Comparison of ENCODE assay signal across 14 mouse cellular contexts in the genomic region with DNA sequence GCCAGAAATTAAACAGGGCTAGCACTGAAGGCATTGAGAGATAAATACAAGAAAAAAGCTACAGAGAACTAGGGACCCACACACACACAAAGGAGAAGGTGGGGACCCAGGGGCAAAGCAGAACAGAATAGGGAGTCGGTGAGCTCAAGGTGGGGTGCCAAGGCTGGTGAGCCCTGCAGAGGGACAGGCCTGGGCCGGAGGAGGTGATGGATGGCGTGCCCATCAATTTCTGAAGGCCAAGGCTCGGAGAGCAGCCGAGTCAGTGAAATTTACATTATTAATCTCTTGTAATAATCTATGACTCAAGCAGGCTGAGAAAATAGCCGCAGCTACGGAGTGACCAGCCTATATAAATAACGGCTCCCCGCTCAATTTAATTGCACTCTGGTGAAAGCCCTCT.
A peak's percentile ranks its signal among the peaks of the same experiment; 100 is the strongest.
DNase-seq lines count a peak whose midpoint lies in the region; ATAC-seq and TF ChIP-seq lines count a peak whose summit lies in the region.
"Had no signal": no experiment of that assay in that cellular context is flagged by ENCODE, and none has a peak within 500 bp of the region (broad histone marks: within the 10 kb centered on the region; RNA-seq: fewer than 3 reads in every experiment).

No protein-coding gene starts in this region.

- TF ChIP-seq POLR2A in kidney, adult 2 months (IDR thresholded peaks at IDR 0.05; ENCODE audit: low read depth, low read length), result no peak

- intact Hi-C loops in left cerebral cortex, adult 2 months (cut with DNase I), result no loop called here

- ATAC-seq in kidney, embryonic 14.5 days (ENCODE audit: low FRiP score, low TSS enrichment), result no peak
- ATAC-seq in embryonic facial prominence, embryonic 14.5 days (ENCODE audit: low read depth), result no peak
- peak; percentile 6; the same call in 1 of the 2 replicates for ATAC-seq in hindbrain, embryonic 13.5 days (ENCODE audit: low FRiP score)
- ATAC-seq in midbrain, embryonic 13.5 days, result 0 out of 2 replicates have a peak, but pooled peaks have one; percentile 34
- ATAC-seq: CD4-positive, CD25-positive, alpha-beta regulatory T cell, adult 4 months; liver, embryonic 12.5 days had no signal

- H3K36me3 ChIP-seq in kidney, embryonic 14.5 days (ENCODE audit: control insufficient read depth, insufficient read depth, low read length), result no peaks in the 10 kb centered on the region
- no peaks in the 10 kb centered on the region for H3K36me3 ChIP-seq in kidney, adult 2 months (ENCODE audit: control insufficient read depth, insufficient read depth, low read length)
- no peaks in the 10 kb centered on the region for H3K36me3 ChIP-seq in embryonic facial prominence, embryonic 14.5 days (ENCODE audit: control insufficient read depth, insufficient read depth, low read length)
- H3K36me3 ChIP-seq in hindbrain, embryonic 13.5 days, result no peaks in the 10 kb centered on the region
- H3K36me3 ChIP-seq in midbrain, embryonic 13.5 days, result no peaks in the 10 kb centered on the region
- H3K36me3 ChIP-seq: heart, embryonic 15.5 days; liver, embryonic 12.5 days had no signal

- peaks cover 15% of the 10 kb centered on the region for H3K4me1 ChIP-seq in kidney, embryonic 14.5 days (ENCODE audit: control insufficient read depth, insufficient read depth, low read length)
- H3K4me1 ChIP-seq in kidney, adult 2 months (ENCODE audit: control insufficient read depth, insufficient read depth, low read length), result no peaks in the 10 kb centered on the region
- H3K4me1 ChIP-seq in embryonic facial prominence, embryonic 14.5 days (ENCODE audit: control insufficient read depth, insufficient read depth, low read length), result no peaks in the 10 kb centered on the region; the same call in 1 of the 2 replicates
- peaks cover 41% of the 10 kb centered on the region for H3K4me1 ChIP-seq in hindbrain, embryonic 13.5 days (replicated peaks)
- H3K4me1 ChIP-seq in midbrain, embryonic 13.5 days (replicated peaks), result peaks cover 45% of the 10 kb centered on the region
- H3K4me1 ChIP-seq: heart, embryonic 15.5 days; liver, embryonic 12.5 days had no signal

- H3K4me2 ChIP-seq in kidney, embryonic 14.5 days (replicated peaks; ENCODE audit: low read depth, low read length), result peak overlapping the region; percentile 24
- H3K4me2 ChIP-seq in embryonic facial prominence, embryonic 14.5 days (ENCODE audit: low read depth, low read length), result peak overlapping the region; percentile 40
- peak overlapping the region; percentile 42 for H3K4me2 ChIP-seq in hindbrain, embryonic 13.5 days
- H3K4me2 ChIP-seq in midbrain, embryonic 13.5 days (replicated peaks), result peak overlapping the region; percentile 44
- H3K4me2 ChIP-seq: heart, embryonic 15.5 days; liver, embryonic 12.5 days had no signal

- H3K9ac ChIP-seq in kidney, embryonic 14.5 days (ENCODE audit: low read depth, low read length), result no peak overlapping the region
- H3K9ac ChIP-seq in embryonic facial prominence, embryonic 14.5 days (ENCODE audit: low read depth, low read length), result no peak overlapping the region
- H3K9ac ChIP-seq in hindbrain, embryonic 13.5 days, result peak overlapping the region; percentile 44
- H3K9ac ChIP-seq in midbrain, embryonic 13.5 days (replicated peaks), result peak overlapping the region; percentile 50
- H3K9ac ChIP-seq: heart, embryonic 15.5 days; liver, embryonic 12.5 days had no signal

- TF ChIP-seq CTCF in kidney, adult 2 months (conservative IDR thresholded peaks at IDR 0.05; ENCODE audit: insufficient read depth, insufficient read length, low read depth, low read length), result no peak
- TF ChIP-seq CTCF in left cerebral cortex, adult 2 months (IDR thresholded peaks at IDR 0.05), result no peak

- H3K4me3 ChIP-seq in kidney, embryonic 14.5 days (ENCODE audit: low read length), result no peak overlapping the region; the same call in 1 of the 2 replicates
- H3K4me3 ChIP-seq in kidney, adult 2 months (ENCODE audit: insufficient read depth, low read depth, low read length), result no peak overlapping the region
- no peak overlapping the region for H3K4me3 ChIP-seq in embryonic facial prominence, embryonic 14.5 days (ENCODE audit: low read depth, low read length)
- H3K4me3 ChIP-seq in hindbrain, embryonic 13.5 days, result peak overlapping the region; percentile 2; the same call in 1 of the 2 replicates
- peak overlapping the region; percentile 8 for H3K4me3 ChIP-seq in midbrain, embryonic 13.5 days (replicated peaks)
- H3K4me3 ChIP-seq in left cerebral cortex, adult 2 months, result no peak overlapping the region
- H3K4me3 ChIP-seq: heart, embryonic 15.5 days; liver, embryonic 12.5 days; myocyte had no signal

- no peaks in the 10 kb centered on the region for H3K9me3 ChIP-seq in kidney, embryonic 14.5 days (ENCODE audit: control insufficient read depth, low read length)
- H3K9me3 ChIP-seq in embryonic facial prominence, embryonic 14.5 days (ENCODE audit: control insufficient read depth, low read length), result no peaks in the 10 kb centered on the region
- H3K9me3 ChIP-seq in hindbrain, embryonic 13.5 days, result no peaks in the 10 kb centered on the region
- no peaks in the 10 kb centered on the region for H3K9me3 ChIP-seq in midbrain, embryonic 13.5 days
- H3K9me3 ChIP-seq: heart, embryonic 15.5 days; liver, embryonic 12.5 days had no signal

- no peaks in the 10 kb centered on the region for H3K27me3 ChIP-seq in kidney, embryonic 14.5 days (ENCODE audit: control insufficient read depth, insufficient read depth, low read length)
- no peaks in the 10 kb centered on the region for H3K27me3 ChIP-seq in kidney, adult 2 months (replicated peaks; ENCODE audit: control insufficient read depth, insufficient read depth, low read length)
- H3K27me3 ChIP-seq in embryonic facial prominence, embryonic 14.5 days (replicated peaks; ENCODE audit: control insufficient read depth, insufficient read depth, low read length), result 0 out of 2 replicates have a peak, but pooled peaks cover 5% of the 10 kb centered on the region
- no peaks in the 10 kb centered on the region for H3K27me3 ChIP-seq in hindbrain, embryonic 13.5 days
- H3K27me3 ChIP-seq in midbrain, embryonic 13.5 days, result no peaks in the 10 kb centered on the region
- H3K27me3 ChIP-seq: liver, embryonic 12.5 days had no signal

- 12% methylated on average over 9 of the region's 9 CpGs for WGBS in kidney, embryonic 14.5 days
- 34% methylated on average over 9 of the region's 9 CpGs for WGBS in kidney, adult 2 months
- 56% methylated on average over 9 of the region's 9 CpGs for WGBS in embryonic facial prominence, embryonic 14.5 days
- WGBS in hindbrain, embryonic 13.5 days, result 23% methylated on average over 9 of the region's 9 CpGs
- 30% methylated on average over 9 of the region's 9 CpGs for WGBS in midbrain, embryonic 13.5 days

- no peak for DNase-seq in kidney, adult 2 months
- DNase-seq in embryonic facial prominence, embryonic 14.5 days (ENCODE audit: low spot score), result no peak
- DNase-seq in spleen, postnatal 36 days (ENCODE audit: low spot score in 2 of 2), result no peak
- no peak for DNase-seq in left cerebral cortex, adult 2 months (ENCODE audit: extremely low spot score in 1 of 2, low spot score in 2 of 2)
- no peak for DNase-seq in testis, postnatal 14 days (ENCODE audit: low spot score)
- DNase-seq: kidney, postnatal 25 days; thymus, postnatal 14 days had no signal

- no peak overlapping the region; the same call in 1 of the 2 replicates for H3K27ac ChIP-seq in kidney, embryonic 14.5 days (ENCODE audit: low read depth, low read length)
- no peak overlapping the region for H3K27ac ChIP-seq in kidney, adult 2 months (ENCODE audit: insufficient read depth, low read depth, low read length)
- no peak overlapping the region for H3K27ac ChIP-seq in embryonic facial prominence, embryonic 14.5 days (replicated peaks; ENCODE audit: low read depth, low read length)
- peak overlapping the region; percentile 92 for H3K27ac ChIP-seq in hindbrain, embryonic 13.5 days
- H3K27ac ChIP-seq in midbrain, embryonic 13.5 days, result peak overlapping the region; percentile 94
- H3K27ac ChIP-seq in left cerebral cortex, adult 2 months, result no peak overlapping the region
- H3K27ac ChIP-seq: heart, embryonic 15.5 days; liver, embryonic 12.5 days had no signal

Comparison
In these comparisons a context has a peak if more than half of its experiments do, and no peak if none do; other contexts are left out.
1. ATAC-seq: peak in hindbrain, embryonic 13.5 days (single experiment) and midbrain, embryonic 13.5 days (single experiment); none in kidney, embryonic 14.5 days (single experiment) and embryonic facial prominence, embryonic 14.5 days (single experiment).
2. H3K27ac ChIP-seq: peak in hindbrain, embryonic 13.5 days (single experiment) and midbrain, embryonic 13.5 days (single experiment); none in kidney, embryonic 14.5 days (single experiment), kidney, adult 2 months (single experiment), embryonic facial prominence, embryonic 14.5 days (single experiment) and left cerebral cortex, adult 2 months (single experiment).
3. H3K4me3 ChIP-seq: peak in hindbrain, embryonic 13.5 days (single experiment) and midbrain, embryonic 13.5 days (single experiment); none in kidney, embryonic 14.5 days (single experiment), kidney, adult 2 months (single experiment), embryonic facial prominence, embryonic 14.5 days (single experiment) and left cerebral cortex, adult 2 months (single experiment).
4. H3K9ac ChIP-seq: peak in hindbrain, embryonic 13.5 days (single experiment) and midbrain, embryonic 13.5 days (single experiment); none in kidney, embryonic 14.5 days (single experiment) and embryonic facial prominence, embryonic 14.5 days (single experiment).
5. Peak in every context shown above with its lines, with median percentiles within 50 percentile points of each other: H3K4me2 ChIP-seq.